In genomic region chr3:27981591-27981990, GRCm38 (mm10) we compare ENCODE assay signal across 12 mouse cellular contexts.
"Had no signal": no experiment of that assay in that cellular context is flagged by ENCODE, and none has a peak within 500 bp of the region (broad histone marks: within the 10 kb centered on the region; RNA-seq: fewer than 3 reads in every experiment).

No protein-coding gene starts in this region.

- H3K9ac ChIP-seq: limb, embryonic 15.5 days; liver, embryonic 12.5 days; lung, embryonic 14.5 days; neural tube, embryonic 13.5 days had no signal

- H3K9me3 ChIP-seq: limb, embryonic 15.5 days; liver, embryonic 12.5 days; neural tube, embryonic 13.5 days had no signal

- DNase-seq: kidney, adult 9 months; kidney, postnatal 36 days; lung, embryonic 14.5 days; lung, postnatal 14 days; thymus, postnatal 4 days had no signal

- H3K4me2 ChIP-seq: limb, embryonic 15.5 days; liver, embryonic 12.5 days; lung, embryonic 14.5 days; neural tube, embryonic 13.5 days had no signal

- H3K36me3 ChIP-seq: limb, embryonic 15.5 days; liver, embryonic 12.5 days; neural tube, embryonic 13.5 days had no signal

- H3K27me3 ChIP-seq: limb, embryonic 15.5 days; liver, embryonic 12.5 days; neural tube, embryonic 13.5 days had no signal

- ATAC-seq: inflammation-experienced regulatory T-cells, adult 6 months; liver, embryonic 12.5 days had no signal

- H3K4me3 ChIP-seq: left cerebral cortex, adult 2 months; limb, embryonic 15.5 days; liver, embryonic 12.5 days; neural tube, embryonic 13.5 days had no signal

- H3K27ac ChIP-seq: kidney, postnatal 0 days; left cerebral cortex, adult 2 months; limb, embryonic 15.5 days; liver, embryonic 12.5 days; neural tube, embryonic 13.5 days; stomach, postnatal 0 days had no signal
